Mouse (Mus musculus): Measurements from ENCODE around the gene Tpbpb.
"Not testable (repeated sequence)": the region's sequence is repeated elsewhere in the genome, so short reads cannot be mapped to it uniquely, and the experiment has no call there.

DNA sequence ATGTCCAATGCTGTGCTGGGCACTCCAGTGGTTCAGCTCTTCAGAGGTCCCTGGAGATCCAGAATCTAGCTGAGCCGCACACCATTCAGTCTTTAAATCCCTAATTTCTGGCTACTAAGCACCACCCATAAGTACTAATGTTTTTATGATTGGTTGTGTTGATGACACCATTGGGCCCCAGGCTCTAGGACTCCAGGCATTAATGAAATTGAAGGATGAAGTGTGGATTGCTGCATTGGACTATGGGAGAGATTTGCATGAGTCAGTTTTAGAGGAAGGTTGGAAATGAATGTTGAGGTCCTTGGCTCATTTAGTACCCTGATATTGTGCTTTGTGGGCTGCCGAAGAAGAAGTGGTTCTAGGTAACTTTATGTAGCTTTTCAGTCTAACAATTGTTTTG lies at the start of gene Tpbpb:
- TF ChIP-seq EP300, CTCF (IDR thresholded peaks at IDR 0.05): not testable (repeated sequence)

Data from lung, postnatal 0 days (tissue).